Mouse (Mus musculus) CH12.LX (cell line): ENCODE measurements at regions not wholly inside any gene's neighbourhood (a gene's known extent, or its start where the extent isn't known, plus 50 kb on each side); places are given as distances from the start of the nearest gene placed in this dataset.

Source experiments
- CHD1 ChIP-seq: IDR thresholded peaks from 2 replicates; pipeline ENCODE4 v1.6.1; 2012; ENCODE audit warnings: low read depth, low read length, improper control_type of control experiment, inconsistent platforms
- CTCF ChIP-seq, 2 experiments: IDR thresholded peaks in 1 of 2; conservative IDR thresholded peaks in 1 of 2; 2 replicates each; pipeline ENCODE4 v1.5.1; 2011 to 2012; ENCODE audit warnings: low read depth in 2 of 2, low read length in 2 of 2, improper control_type of control experiment in 1 of 2, inconsistent platforms in 1 of 2, mild to moderate bottlenecking in 1 of 2, moderate library complexity in 1 of 2
- ELF1 ChIP-seq: IDR thresholded peaks from 2 replicates; pipeline ENCODE4 v1.6.1; 2014; ENCODE audit warnings: low read depth, mild to moderate bottlenecking, inconsistent platforms, low read length, improper control_type of control experiment
- EP300 ChIP-seq: IDR thresholded peaks from 2 replicates; pipeline ENCODE4 v1.6.1; 2011; ENCODE audit warnings: low read length, improper control_type of control experiment
- ETS1 ChIP-seq: conservative IDR thresholded peaks from 2 replicates; pipeline ENCODE4 v1.6.1; 2012; ENCODE audit warnings: low read depth, mild to moderate bottlenecking, inconsistent platforms, low read length, improper control_type of control experiment, moderate library complexity
- GABPA ChIP-seq: IDR thresholded peaks from 2 replicates; pipeline ENCODE4 v1.6.1; 2012; ENCODE audit warnings: low read depth, low read length, improper control_type of control experiment, inconsistent platforms; ENCODE audit not compliant: insufficient replicate concordance
- MAFK ChIP-seq: IDR thresholded peaks from 2 replicates; pipeline ENCODE4 v1.6.1; 2011; ENCODE audit warnings: low read length, improper control_type of control experiment; ENCODE audit not compliant: insufficient replicate concordance
- POLR2A ChIP-seq: IDR thresholded peaks from 2 replicates; pipeline ENCODE4 v1.6.1; 2011; ENCODE audit warnings: low read depth, mild to moderate bottlenecking, improper control_type of control experiment, low read length
- SIN3A ChIP-seq: IDR thresholded peaks from 2 replicates; pipeline ENCODE4 v1.6.1; 2012; ENCODE audit warnings: low read length, improper control_type of control experiment, inconsistent platforms
- TBP ChIP-seq: conservative IDR thresholded peaks from 2 replicates; pipeline ENCODE4 v1.6.1; 2011; ENCODE audit warnings: low read depth, low read length, improper control_type of control experiment
- ZNF384 ChIP-seq: IDR thresholded peaks from 2 replicates; pipeline ENCODE4 v1.6.1; 2012; ENCODE audit warnings: low read depth, low read length, improper control_type of control experiment, inconsistent platforms

DNA sequence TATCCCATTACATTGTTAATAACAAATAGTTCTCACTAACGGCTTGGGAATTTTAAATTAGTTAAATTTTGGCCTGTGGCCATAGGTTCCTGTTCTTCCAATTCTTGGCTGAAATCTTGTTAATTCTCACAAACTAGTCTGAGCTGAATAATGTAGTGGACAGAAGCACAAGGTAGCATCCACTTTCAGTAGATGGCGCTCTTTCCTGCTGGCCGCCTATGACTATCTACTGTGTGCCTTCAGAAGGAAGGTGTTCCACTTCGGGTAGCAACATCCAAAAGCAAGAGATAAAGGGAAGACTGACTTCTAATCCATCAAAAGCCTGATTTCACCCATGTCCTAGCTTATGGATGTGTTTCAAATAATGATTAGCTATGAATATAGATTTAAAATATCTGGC lies 172.9 kb downstream of the Sqor start:
- TF ChIP-seq ELF1 (no peak), CTCF (conservative IDR thresholded peaks at IDR 0.05 in 1 of 2, IDR thresholded peaks at IDR 0.05 in 1 of 2; ENCODE audit: low read depth in 2 of 2, low read length in 2 of 2) (peak; percentile 46 to 78), EP300 (no peak), CHD1 (no peak), POLR2A (no peak), GABPA (no peak), TBP (no peak), ZNF384 (no peak), ETS1 (no peak), MAFK (no peak), SIN3A (no peak)
